Mouse (Mus musculus) right cerebral cortex, postnatal 14 days (tissue): Measurements from ENCODE around the gene Apba1.

Experiments used
- DNase-seq: peaks from one replicate; pipeline ENCODE4 v3.0.0; 2022

The Apba1 gene

DNA sequence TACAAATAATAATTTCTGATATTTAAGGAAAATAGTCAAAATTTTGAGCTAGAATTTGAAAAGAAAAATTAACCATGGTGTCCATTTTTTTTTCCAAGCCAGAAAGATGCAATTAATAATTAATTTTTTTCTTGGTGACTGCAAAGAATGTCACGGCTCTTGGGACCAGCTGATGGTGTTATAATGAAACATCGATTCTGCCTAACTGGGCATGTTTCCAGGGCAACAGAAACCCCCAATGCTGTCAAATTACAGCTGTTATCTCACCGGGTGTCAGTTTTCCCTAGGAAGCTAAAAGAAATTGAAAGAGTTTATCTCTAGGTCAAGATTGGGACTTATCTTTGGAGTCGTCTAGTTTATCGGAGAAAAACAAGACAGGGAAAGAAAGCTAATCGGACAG is 225.5 kb downstream of the Apba1 start:
- DNase-seq, result no peak

DNA sequence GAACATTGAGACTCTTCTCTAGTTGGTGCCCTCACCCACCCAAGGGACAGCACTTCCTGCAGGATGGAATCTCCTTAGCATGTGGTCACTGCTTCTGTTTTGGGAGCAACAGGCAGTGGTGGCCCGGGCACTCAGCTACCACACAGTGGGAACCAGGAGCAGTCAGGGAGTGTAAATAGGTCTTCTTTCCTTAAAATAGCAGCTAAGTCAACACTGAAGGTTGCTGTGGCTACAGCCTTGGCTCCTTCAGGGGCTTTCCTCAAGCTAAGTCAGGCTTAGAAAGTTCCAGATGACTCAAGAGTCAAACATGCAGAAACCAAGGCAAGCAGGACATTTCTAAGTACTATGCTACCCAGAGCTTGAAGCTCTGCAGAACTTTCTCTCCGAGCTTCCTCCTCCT is 228.6 kb downstream of the Apba1 start:
- no peak for DNase-seq

DNA sequence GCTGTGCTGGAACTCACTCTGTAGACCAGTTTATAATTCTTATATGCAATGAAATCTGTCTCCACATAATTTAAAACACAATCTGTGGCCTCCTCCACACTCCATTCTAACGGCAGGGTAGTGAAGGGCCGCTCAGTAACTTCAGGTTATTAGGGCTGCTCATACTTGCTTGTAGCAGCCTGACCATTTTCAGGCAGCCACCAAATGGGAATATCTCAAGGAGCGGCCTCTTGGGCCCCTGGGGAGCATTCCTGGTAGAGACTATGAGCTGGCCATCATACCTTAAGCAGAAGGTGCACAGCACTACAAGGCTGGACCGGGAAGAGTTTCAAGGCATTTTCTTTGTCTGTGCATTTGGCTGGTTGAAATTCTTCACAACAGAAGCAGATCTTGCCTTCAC is 229.5 kb downstream of the Apba1 start:
- no peak for DNase-seq

DNA sequence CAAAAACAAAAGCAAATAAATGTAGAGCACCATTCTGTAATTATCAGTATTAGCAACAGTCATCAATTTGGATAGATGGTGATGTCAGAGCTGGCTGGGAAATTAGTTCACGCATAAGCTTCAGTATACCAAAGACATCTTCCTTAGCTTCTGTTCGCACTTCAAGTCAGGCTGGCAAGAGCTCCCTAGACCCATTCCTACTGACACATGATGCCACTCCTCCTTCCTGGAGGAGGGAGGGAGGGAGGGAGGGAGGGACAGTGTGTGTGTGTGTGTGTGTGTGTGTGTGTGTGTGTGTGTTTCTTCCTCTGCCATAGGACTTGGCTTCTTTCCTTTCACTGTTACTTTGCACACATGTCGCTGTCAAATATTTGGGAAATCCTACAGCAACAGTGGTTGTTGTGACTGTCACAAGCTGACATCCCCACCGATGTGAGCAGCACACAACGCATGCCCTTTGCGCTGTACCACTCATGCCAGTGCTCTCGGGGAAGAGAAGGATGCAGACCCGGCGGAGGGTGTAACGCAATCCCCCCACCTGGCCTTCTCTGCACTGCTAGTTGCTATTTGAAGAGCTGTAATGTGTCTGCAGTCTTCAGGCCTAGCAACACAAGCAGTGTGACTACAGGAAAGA is 237.2 kb downstream of the Apba1 start:
- DNase-seq, result no peak
